Mouse (Mus musculus) erythroblast, embryonic 14.5 days (primary cell): ENCODE data around the gene Cyb5d2. TPM values are rescaled to one million over a fixed set of nuclear protein-coding genes. Genes with fewer than 3 reads are reported as not detected.
"Not testable (repeated sequence)": the region's sequence is repeated elsewhere in the genome, so short reads cannot be mapped to it uniquely, and the experiment has no call there.

Experiments
- H3K27me3 ChIP-seq: 2 replicates; pipeline ENCODE4 v1.6.1; 2012; ENCODE audit warnings: inconsistent platforms; ENCODE audit not compliant: control insufficient read depth
- H3K36me3 ChIP-seq: 2 replicates; pipeline ENCODE4 v1.6.1; 2012; ENCODE audit warnings: mild to moderate bottlenecking, inconsistent platforms; ENCODE audit not compliant: control insufficient read depth
- H3K4me1 ChIP-seq: 2 replicates; pipeline ENCODE4 v1.6.1; 2012; ENCODE audit warnings: inconsistent platforms; ENCODE audit not compliant: control insufficient read depth
- H3K4me3 ChIP-seq: replicated peaks from 2 replicates; pipeline ENCODE3; 2012; ENCODE audit warnings: moderate library complexity, mild to moderate bottlenecking, inconsistent platforms
- H3K9me3 ChIP-seq: 2 replicates; pipeline ENCODE4 v1.6.1; 2012; ENCODE audit warnings: low read length, inconsistent platforms, mixed read lengths; ENCODE audit not compliant: control insufficient read depth
- GATA1 ChIP-seq: IDR thresholded peaks from 2 replicates; pipeline ENCODE4 v1.6.1; 2012; ENCODE audit warnings: low read length, inconsistent platforms, mixed read lengths
- TAL1 ChIP-seq: IDR thresholded peaks from 3 replicates; pipeline ENCODE4 v1.6.1; 2012; ENCODE audit warnings: low read length, inconsistent platforms, mixed read lengths
- polyA plus RNA-seq: library from polyadenylated mRNA; stranded (reverse); fragments of >175 nt; gene quantifications from 2 replicates; pipeline ENCODE4 v1.2.3, GENCODE M21; 2012

Cyb5d2 gene
- polyA plus RNA-seq, 1 experiment = 0.11 TPM

DNA sequence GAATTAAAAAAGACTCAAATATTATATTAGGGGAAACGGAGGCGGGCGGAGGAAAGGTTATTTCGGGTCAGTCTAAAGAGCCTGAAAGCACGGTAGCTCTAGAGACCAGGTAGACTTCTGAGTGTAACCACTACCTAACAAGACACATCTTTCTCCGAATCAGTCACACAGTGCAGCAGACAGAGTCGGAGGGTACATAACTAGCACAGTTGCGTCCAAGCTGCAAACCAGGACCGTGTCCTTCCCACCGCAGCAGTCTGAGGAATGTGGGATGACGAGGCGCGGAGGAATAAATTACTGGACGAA lies 840 bp downstream of the Cyb5d2 start:
- Histone ChIP-seq H3K9me3 (no peaks in the 10 kb centered on the region), H3K27me3 (no peaks in the 10 kb centered on the region), H3K36me3 (peaks cover 10% of the 10 kb centered on the region), H3K4me3 (peak overlapping the region; percentile 81), H3K4me1 (peaks cover 43% of the 10 kb centered on the region)
- no peak for TF ChIP-seq GATA1
- no peak for TF ChIP-seq TAL1

DNA sequence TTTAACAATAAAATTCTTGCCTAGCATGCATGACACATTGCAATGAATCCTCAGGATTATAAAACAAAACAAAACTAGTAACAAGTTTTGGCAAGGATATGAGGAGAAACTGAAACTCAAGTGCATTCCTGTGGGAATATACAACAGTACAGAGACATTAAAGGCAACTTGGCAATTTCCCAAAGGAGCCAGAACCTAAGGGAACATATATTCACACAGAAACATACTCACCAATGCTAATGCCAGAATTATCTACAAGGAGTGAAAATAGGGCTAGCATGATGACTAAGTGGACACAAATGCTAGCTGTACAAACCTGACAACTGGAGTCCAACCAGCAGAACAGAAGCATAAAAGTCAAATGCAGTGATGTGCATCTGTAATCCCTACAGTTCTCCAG lies 3.9 kb downstream of the Cyb5d2 start:
- Histone ChIP-seq H3K4me1 (peaks cover 23% of the 10 kb centered on the region), H3K27me3 (no peaks in the 10 kb centered on the region), H3K4me3 (no peak overlapping the region), H3K9me3 (no peaks in the 10 kb centered on the region), H3K36me3 (no peaks in the 10 kb centered on the region)
- TF ChIP-seq GATA1 = no peak
- no peak for TF ChIP-seq TAL1

DNA sequence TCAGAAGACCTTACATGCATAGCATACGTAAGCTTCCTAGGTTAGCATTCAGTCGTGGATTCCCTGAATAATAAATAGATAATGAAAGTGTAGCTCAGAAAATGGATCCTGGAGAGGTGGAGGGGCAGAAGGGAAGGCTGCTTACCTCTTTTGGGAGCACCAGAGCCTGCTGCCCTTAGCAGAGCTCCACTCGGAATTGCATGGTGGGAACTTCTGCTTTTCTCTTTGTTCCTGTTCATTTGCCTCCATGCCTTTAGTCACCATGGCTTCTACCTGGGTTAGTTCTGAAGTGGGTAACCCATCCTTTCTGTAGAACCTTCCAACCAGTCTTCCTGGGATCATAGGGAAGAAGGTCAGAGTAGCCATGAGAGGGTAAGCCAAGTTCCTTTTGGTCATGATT lies 13.4 kb downstream of the Cyb5d2 start:
- TF ChIP-seq TAL1 (no peak), GATA1 (no peak)
- no peaks in the 10 kb centered on the region for H3K27me3 ChIP-seq
- no peaks in the 10 kb centered on the region for H3K9me3 ChIP-seq
- H3K4me1 ChIP-seq = no peaks in the 10 kb centered on the region
- H3K4me3 ChIP-seq = no peak overlapping the region
- no peaks in the 10 kb centered on the region for H3K36me3 ChIP-seq

DNA sequence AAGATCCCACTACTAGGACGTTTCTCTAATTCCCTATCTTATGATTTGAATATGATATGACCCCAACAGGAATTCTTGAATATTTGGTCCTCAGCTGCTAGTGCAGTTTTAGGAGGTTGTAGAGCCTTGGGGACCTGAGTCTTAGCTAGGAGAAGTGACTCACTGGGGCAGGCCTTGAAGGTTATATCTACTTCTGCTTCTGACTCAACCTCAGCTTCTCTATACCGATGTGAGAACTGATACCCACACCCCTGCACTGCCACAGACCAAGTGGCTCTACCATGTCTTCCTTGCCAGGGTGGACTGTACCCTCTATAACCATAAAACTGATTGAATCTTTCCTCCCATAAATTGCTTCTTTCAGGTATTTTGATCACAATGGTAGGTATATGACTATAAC lies 13.8 kb downstream of the Cyb5d2 start:
- no peaks in the 10 kb centered on the region for H3K36me3 ChIP-seq
- H3K9me3 ChIP-seq = no peaks in the 10 kb centered on the region
- TF ChIP-seq GATA1 (no peak), TAL1 (no peak)
- no peaks in the 10 kb centered on the region for H3K4me1 ChIP-seq
- H3K27me3 ChIP-seq = no peaks in the 10 kb centered on the region
- no peak overlapping the region for H3K4me3 ChIP-seq

DNA sequence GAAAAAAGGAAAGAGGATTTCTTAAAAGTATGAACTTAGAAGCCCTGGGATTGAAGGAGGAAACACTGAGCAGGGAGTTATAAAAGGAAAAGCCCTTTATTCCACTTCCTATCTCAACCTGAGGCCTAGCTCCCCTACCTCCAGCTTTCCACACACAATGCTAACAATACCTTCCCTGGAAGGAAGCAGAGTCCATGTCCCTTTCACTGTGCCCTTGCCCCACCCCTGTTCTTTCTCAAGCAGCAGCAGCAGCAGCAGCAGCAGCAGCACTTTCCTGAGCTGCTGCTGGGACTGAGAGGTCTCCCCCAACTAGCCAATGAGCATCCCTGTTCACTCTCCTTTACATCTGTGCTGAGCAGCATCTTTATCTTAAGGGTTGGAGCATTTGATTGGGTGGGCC lies 17.0 kb downstream of the Cyb5d2 start:
- TF ChIP-seq GATA1 (no peak), TAL1 (no peak)
- no peaks in the 10 kb centered on the region for H3K27me3 ChIP-seq
- no peaks in the 10 kb centered on the region for H3K36me3 ChIP-seq
- H3K9me3 ChIP-seq = no peaks in the 10 kb centered on the region
- H3K4me3 ChIP-seq = no peak overlapping the region
- no peaks in the 10 kb centered on the region for H3K4me1 ChIP-seq

GRCm38 (mm10) chr11:72772611-72773010 lies 23.3 kb downstream of the Cyb5d2 start:
- H3K9me3 ChIP-seq = not testable (repeated sequence)
- peaks cover 31% of the 10 kb centered on the region for H3K36me3 ChIP-seq

GRCm38 (mm10) chr11:72771461-72771860 lies 24.5 kb downstream of the Cyb5d2 start:
- H3K36me3 ChIP-seq = peaks cover 41% of the 10 kb centered on the region
- H3K4me1 ChIP-seq = no peaks in the 10 kb centered on the region
- H3K4me3 ChIP-seq = no peak overlapping the region
- no peaks in the 10 kb centered on the region for H3K27me3 ChIP-seq
- TF ChIP-seq TAL1 (no peak), GATA1 (no peak)
- no peaks in the 10 kb centered on the region for H3K9me3 ChIP-seq

More at GRCm38 (mm10) chr11:72772611-72773010, 23.3 kb downstream of the Cyb5d2 start:
- not testable (repeated sequence) for H3K4me3 ChIP-seq, H3K4me1 ChIP-seq, H3K27me3 ChIP-seq

DNA sequence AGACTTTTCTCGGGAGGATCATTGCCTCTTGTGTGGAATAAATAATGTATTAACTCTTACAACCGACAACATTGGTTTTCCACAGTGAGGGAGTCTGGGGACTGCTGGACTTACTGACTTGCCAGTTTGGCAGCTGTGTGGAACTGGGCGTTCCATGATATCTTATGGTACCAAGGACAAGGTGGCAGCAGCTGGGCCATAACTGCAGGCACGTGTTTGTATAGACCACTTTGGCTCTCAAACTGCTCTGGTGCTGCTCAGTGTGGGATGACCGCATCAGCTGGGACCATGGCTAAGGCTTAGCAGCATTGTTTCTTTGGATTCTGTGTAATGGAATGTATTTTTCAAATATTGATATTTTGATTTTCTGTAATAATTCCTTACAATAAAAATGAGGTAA lies 25.1 kb downstream of the Cyb5d2 start:
- H3K27me3 ChIP-seq = no peaks in the 10 kb centered on the region
- no peaks in the 10 kb centered on the region for H3K4me1 ChIP-seq
- H3K4me3 ChIP-seq = no peak overlapping the region
- no peak for TF ChIP-seq TAL1
- TF ChIP-seq GATA1 = no peak
- peaks cover 45% of the 10 kb centered on the region for H3K36me3 ChIP-seq
- no peaks in the 10 kb centered on the region for H3K9me3 ChIP-seq

GRCm38 (mm10) chr11:72770324-72770723 lies 25.6 kb downstream of the Cyb5d2 start:
- no peak for TF ChIP-seq GATA1
- no peak for TF ChIP-seq TAL1
- no peaks in the 10 kb centered on the region for H3K9me3 ChIP-seq
- peaks cover 48% of the 10 kb centered on the region for H3K36me3 ChIP-seq
- no peaks in the 10 kb centered on the region for H3K4me1 ChIP-seq
- no peaks in the 10 kb centered on the region for H3K27me3 ChIP-seq
- H3K4me3 ChIP-seq = no peak overlapping the region

DNA sequence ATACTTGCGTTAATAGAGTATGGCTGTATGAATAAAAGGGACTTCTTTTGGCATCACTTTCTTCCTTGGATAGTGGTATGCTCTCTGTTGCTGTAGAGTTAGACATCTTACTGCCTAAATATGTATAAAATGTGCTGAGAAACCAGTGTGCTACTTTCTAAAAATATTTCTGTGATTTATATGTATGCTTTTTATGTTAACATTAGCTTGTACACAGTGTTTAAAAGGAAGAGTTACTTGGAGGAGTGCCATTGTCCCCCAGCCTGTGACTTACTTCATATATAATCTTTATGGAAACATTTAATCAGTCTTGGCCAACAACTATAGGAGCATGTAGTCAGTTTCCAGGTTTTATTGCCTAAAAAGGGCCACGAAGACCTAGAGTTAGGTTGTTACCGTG lies 26.9 kb downstream of the Cyb5d2 start:
- H3K4me1 ChIP-seq = no peaks in the 10 kb centered on the region
- H3K27me3 ChIP-seq = no peaks in the 10 kb centered on the region
- no peaks in the 10 kb centered on the region for H3K9me3 ChIP-seq
- no peak overlapping the region for H3K4me3 ChIP-seq
- TF ChIP-seq GATA1 (no peak), TAL1 (no peak)
- peaks cover 57% of the 10 kb centered on the region for H3K36me3 ChIP-seq
